Mouse (Mus musculus): ENCODE results near the gene Erbb4.

Gene Erbb4

GRCm38 (mm10) chr1:69024858-69025257 lies 83.0 kb downstream of the Erbb4 start:
- DNase-seq (ENCODE audit: low spot score) = no peak

- no peak for DNase-seq (ENCODE audit: low spot score)
These were observed 84.5 kb downstream of the Erbb4 start for GRCm38 (mm10) chr1:69023157-69023925.

- DNase-seq (ENCODE audit: low spot score) = no peak
These were observed 97.9 kb downstream of the Erbb4 start for GRCm38 (mm10) chr1:69009800-69010505.

GRCm38 (mm10) chr1:69001371-69001770 lies 106.5 kb downstream of the Erbb4 start:
- no peak for DNase-seq (ENCODE audit: low spot score)

- no peak for DNase-seq (ENCODE audit: low spot score)
These were observed 128.6 kb downstream of the Erbb4 start for GRCm38 (mm10) chr1:68979251-68979650.

GRCm38 (mm10) chr1:68978571-68978970 lies 129.3 kb downstream of the Erbb4 start:
- DNase-seq (ENCODE audit: low spot score) = no peak

GRCm38 (mm10) chr1:68973355-68974127 lies 134.3 kb downstream of the Erbb4 start:
- DNase-seq (ENCODE audit: low spot score) = no peak

- DNase-seq (ENCODE audit: low spot score) = no peak
These were observed 143.7 kb downstream of the Erbb4 start for GRCm38 (mm10) chr1:68964127-68964526.

GRCm38 (mm10) chr1:68961365-68962116 lies 146.3 kb downstream of the Erbb4 start:
- DNase-seq (ENCODE audit: low spot score) = no peak

- no peak for DNase-seq (ENCODE audit: low spot score)
These were observed 150.9 kb downstream of the Erbb4 start for GRCm38 (mm10) chr1:68956766-68957533.

GRCm38 (mm10) chr1:68955482-68955881 lies 152.4 kb downstream of the Erbb4 start:
- no peak for DNase-seq (ENCODE audit: low spot score)

- DNase-seq (ENCODE audit: low spot score) = no peak
These were observed 164.7 kb downstream of the Erbb4 start for GRCm38 (mm10) chr1:68943141-68943540.

GRCm38 (mm10) chr1:68934804-68935203 lies 173.1 kb downstream of the Erbb4 start:
- DNase-seq (ENCODE audit: low spot score) = no peak

- DNase-seq (ENCODE audit: low spot score) = no peak
These were observed 174.4 kb downstream of the Erbb4 start for GRCm38 (mm10) chr1:68933330-68934065.

- no peak for DNase-seq (ENCODE audit: low spot score)
These were observed 190.0 kb downstream of the Erbb4 start for GRCm38 (mm10) chr1:68917828-68918227.

- no peak for DNase-seq (ENCODE audit: low spot score)
These were observed 215.8 kb downstream of the Erbb4 start for GRCm38 (mm10) chr1:68892041-68892440.

GRCm38 (mm10) chr1:68886823-68887222 lies 221.0 kb downstream of the Erbb4 start:
- DNase-seq (ENCODE audit: low spot score) = peak; percentile 17

- no peak for DNase-seq (ENCODE audit: low spot score)
These were observed 232.9 kb downstream of the Erbb4 start for GRCm38 (mm10) chr1:68874954-68875353.

GRCm38 (mm10) chr1:68873635-68874020 lies 234.2 kb downstream of the Erbb4 start:
- DNase-seq (ENCODE audit: low spot score) = no peak

GRCm38 (mm10) chr1:68872976-68873634 lies 234.8 kb downstream of the Erbb4 start:
- no peak for DNase-seq (ENCODE audit: low spot score)
